Mouse (Mus musculus) thymus, postnatal 0 days (tissue): ENCODE measurements around the gene Adamts12. TPM values are rescaled to one million over a fixed set of nuclear protein-coding genes. Genes with fewer than 3 reads are reported as not detected.
A peak's percentile ranks its signal among the peaks of the same experiment; 100 is the strongest.

ENCODE experiments used
- DNase-seq: peaks from one replicate; pipeline ENCODE4 v3.0.0-alpha.2; 2015; ENCODE audit warnings: low spot score
- polyA plus RNA-seq: library from polyadenylated mRNA; unstranded; fragments of >200 nt; fragmentation: Nextera tagmentation; extraction: Ambion mirVana; gene quantifications from 2 replicates; pipeline ENCODE4 v1.2.1, GENCODE M21; 2015

Gene Adamts12
- polyA plus RNA-seq, 1 experiment from 2014 or later: 0.48 TPM

GRCm38 (mm10) chr15:11283171-11283570 is 218.6 kb downstream of the Adamts12 start:
- no peak for DNase-seq

DNA sequence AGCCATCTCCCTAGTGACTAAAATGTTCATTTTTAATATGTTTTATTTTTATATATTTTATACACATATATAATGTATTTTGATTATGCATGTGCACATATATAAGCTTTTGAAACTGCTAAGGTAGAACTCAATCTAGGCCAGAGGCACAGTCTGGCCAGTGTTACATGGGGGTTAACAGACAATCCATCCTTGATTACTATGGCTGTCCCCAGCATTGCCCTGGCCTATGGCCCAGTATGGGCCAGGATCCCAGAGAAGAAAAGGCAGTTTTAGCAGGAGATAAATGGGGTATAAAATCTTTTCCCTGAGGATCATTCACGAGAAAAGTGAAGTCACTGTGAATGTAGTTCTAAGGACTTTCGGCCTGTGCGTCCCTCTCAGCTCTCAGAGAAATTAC is 223.2 kb downstream of the Adamts12 start:
- no peak for DNase-seq

- no peak for DNase-seq
These were observed 227.7 kb downstream of the Adamts12 start for GRCm38 (mm10) chr15:11292246-11292645.

DNA sequence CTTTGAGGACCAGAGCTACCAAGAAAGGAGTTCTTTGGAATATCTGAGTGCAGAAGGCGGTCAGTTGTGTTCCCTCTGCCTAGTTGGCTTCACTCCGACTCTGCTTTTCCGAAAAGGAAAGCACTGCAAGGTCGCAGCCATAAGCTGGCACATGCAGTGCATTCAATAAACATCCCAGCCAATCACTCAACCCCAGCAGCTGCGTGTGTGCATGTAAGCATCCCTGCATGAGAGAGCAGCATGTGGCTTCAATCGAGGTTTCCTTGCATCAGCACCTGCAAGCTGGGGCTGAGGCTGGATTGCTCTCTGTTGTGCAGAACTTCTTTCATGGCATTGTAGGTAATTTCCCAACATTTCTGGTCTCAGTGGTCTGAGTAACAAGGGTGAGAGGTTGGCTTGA is 230.4 kb downstream of the Adamts12 start:
- no peak for DNase-seq

DNA sequence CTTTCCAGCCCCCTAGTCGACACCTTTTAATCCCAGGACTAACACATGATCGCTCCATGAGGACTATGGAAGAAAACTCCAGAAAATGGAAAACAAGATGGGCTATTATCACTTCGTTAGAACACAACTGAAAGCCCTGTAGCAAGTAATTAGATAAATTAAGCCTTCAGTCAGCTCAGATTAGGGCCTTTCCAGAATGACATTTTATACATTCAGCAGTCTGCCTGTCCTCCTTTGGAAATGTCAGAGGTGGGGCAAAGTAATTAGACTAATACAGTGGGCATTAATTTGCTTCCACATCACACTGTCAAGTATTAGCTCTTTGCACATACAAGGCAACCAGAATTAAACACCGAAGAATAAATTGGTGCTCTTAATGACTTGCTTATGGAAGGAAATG is 233.4 kb downstream of the Adamts12 start:
- DNase-seq: no peak

GRCm38 (mm10) chr15:11317077-11317476 is 252.5 kb downstream of the Adamts12 start:
- no peak for DNase-seq

GRCm38 (mm10) chr15:11320481-11320880 is 255.9 kb downstream of the Adamts12 start:
- peak; percentile 33 for DNase-seq

- DNase-seq: no peak
These were observed 275.0 kb downstream of the Adamts12 start for GRCm38 (mm10) chr15:11339467-11340180.

- no peak for DNase-seq
These were observed 291.3 kb downstream of the Adamts12 start for GRCm38 (mm10) chr15:11355865-11356264.

GRCm38 (mm10) chr15:11357501-11357900 is 292.9 kb downstream of the Adamts12 start:
- no peak for DNase-seq

- no peak for DNase-seq
These were observed 296.3 kb downstream of the Adamts12 start for GRCm38 (mm10) chr15:11360888-11361287.

GRCm38 (mm10) chr15:11361824-11362223 is 297.2 kb downstream of the Adamts12 start:
- DNase-seq: no peak

- DNase-seq: no peak
These were observed 299.5 kb downstream of the Adamts12 start for GRCm38 (mm10) chr15:11364112-11364511.

DNA sequence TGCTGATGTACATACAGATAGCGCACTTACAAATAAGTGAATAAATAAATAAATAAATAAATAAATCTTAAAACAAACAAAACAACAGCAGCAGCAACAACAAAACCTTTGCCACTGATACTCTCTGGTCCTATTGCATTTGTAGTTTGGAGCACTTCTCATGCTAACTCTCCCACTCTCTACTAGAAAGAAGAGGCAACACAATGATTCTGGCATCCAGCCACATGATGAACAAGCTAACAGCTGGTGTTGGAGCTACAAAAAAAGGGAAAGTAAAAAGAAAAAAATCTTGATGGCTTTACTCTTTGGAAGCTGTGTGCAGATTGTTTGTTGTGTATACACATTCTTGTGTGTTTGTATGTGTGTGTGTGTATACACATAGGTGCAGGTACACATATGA is 300.2 kb downstream of the Adamts12 start:
- DNase-seq: no peak

GRCm38 (mm10) chr15:11369572-11369971 is 305.0 kb downstream of the Adamts12 start:
- no peak for DNase-seq

GRCm38 (mm10) chr15:11370477-11371085 is 306.0 kb downstream of the Adamts12 start:
- no peak for DNase-seq

GRCm38 (mm10) chr15:11379431-11380086 is 315.0 kb downstream of the Adamts12 start:
- no peak for DNase-seq

GRCm38 (mm10) chr15:11380087-11380530 is 315.5 kb downstream of the Adamts12 start:
- peak; percentile 7 for DNase-seq

DNA sequence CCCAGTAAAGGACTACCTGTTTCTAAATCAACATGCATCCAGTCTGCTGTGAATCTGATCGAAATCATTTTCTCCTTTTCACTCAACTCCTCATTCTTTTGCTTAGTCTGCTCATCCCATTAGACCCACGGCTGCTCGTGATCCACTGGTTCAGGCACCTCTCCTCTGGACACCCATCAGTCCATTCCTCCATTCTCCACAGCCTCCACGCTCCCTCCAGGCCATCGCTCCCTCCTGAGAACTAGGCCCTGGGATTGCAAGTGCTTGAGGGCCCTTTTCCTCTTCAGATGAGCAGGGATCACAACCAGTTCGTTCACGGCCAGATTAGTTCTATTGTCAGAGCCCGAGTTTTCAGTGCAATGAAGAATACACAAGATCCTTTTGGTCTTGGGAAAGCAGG is 316.0 kb downstream of the Adamts12 start:
- DNase-seq: no peak

DNA sequence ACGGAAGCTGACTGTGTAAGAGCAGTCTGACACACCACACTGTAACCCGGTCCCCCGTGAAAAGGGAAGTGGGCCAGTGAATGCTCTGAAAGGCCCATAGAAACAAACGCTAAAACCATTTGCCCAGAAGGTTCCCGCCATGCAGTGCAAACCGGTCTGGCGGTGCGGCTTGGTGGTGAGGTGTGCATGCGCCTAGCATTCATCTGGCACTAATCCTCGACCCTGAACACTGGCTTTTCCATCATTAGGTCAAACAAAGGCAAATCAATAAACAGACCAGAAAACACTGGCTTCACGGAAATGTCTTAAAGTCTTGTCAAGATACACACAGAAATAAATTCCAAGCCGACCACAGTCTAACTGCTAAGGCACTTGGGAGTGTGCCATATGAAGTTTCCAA is 318.0 kb downstream of the Adamts12 start:
- no peak for DNase-seq

GRCm38 (mm10) chr15:11383796-11384195 is 319.2 kb downstream of the Adamts12 start:
- no peak for DNase-seq

GRCm38 (mm10) chr15:11392903-11393302 is 328.3 kb downstream of the Adamts12 start:
- DNase-seq: no peak
